Mouse (Mus musculus) macrophage (primary cell): Measurements from ENCODE around the gene Pacrg. TPM values are rescaled to one million over a fixed set of nuclear protein-coding genes. Genes with fewer than 3 reads are reported as not detected.

Source experiments
- H3K27ac ChIP-seq: fragments of 350-480 bp; formaldehyde crosslinking; 2 replicates; pipeline ENCODE4 v1.9.0; 2021
- H3K36me3 ChIP-seq: fragments of 350-480 bp; formaldehyde crosslinking; 2 replicates; pipeline ENCODE4 v1.9.0; 2021; ENCODE audit errors: inconsistent target
- H3K4me3 ChIP-seq: fragments of 350-480 bp; formaldehyde crosslinking; 2 replicates; pipeline ENCODE4 v1.9.0; 2021; ENCODE audit errors: inconsistent target
- H3K79me2 ChIP-seq: fragments of 350-480 bp; formaldehyde crosslinking; 2 replicates; pipeline ENCODE4 v1.9.0; 2021; ENCODE audit errors: inconsistent target
- WGBS: methylation state at CpG from one replicate; pipeline ENCODE4 v1.1.7; 2026; ENCODE audit warnings: inconsistent platforms; ENCODE audit not compliant: missing documents; 5-methylcytosine and 5-hydroxymethylcytosine counted together
- polyA plus RNA-seq: library from polyadenylated mRNA; stranded (reverse); fragments of 250-400 nt; gene quantifications from 3 replicates; pipeline ENCODE4 v1.2.4, GENCODE M21; 2018; ENCODE audit warnings: inconsistent platforms

The Pacrg gene
- polyA plus RNA-seq, 1 experiment from 2014 or later: 2.6 TPM

- H3K79me2 ChIP-seq: no peaks in the 10 kb centered on the region
- no peaks in the 10 kb centered on the region for H3K36me3 ChIP-seq
- 97% methylated on average over 3 of the region's 3 CpGs for WGBS
- no peak overlapping the region for H3K4me3 ChIP-seq
- no peak overlapping the region for H3K27ac ChIP-seq
Observed at GRCm38 (mm10) chr17:10567411-10567810, 272.7 kb downstream of the Pacrg start.

- 93% methylated on average over 5 of the region's 5 CpGs for WGBS
- Histone ChIP-seq H3K36me3 (no peaks in the 10 kb centered on the region), H3K27ac (no peak overlapping the region), H3K4me3 (no peak overlapping the region), H3K79me2 (no peaks in the 10 kb centered on the region)
Observed at GRCm38 (mm10) chr17:10564191-10564590, 275.9 kb downstream of the Pacrg start.

GRCm38 (mm10) chr17:10562871-10563270, 277.2 kb downstream of the Pacrg start:
- 98% methylated on average over 7 of the region's 7 CpGs for WGBS
- Histone ChIP-seq H3K27ac (no peak overlapping the region), H3K4me3 (no peak overlapping the region), H3K36me3 (no peaks in the 10 kb centered on the region), H3K79me2 (no peaks in the 10 kb centered on the region)

GRCm38 (mm10) chr17:10560053-10560452, 280.1 kb downstream of the Pacrg start:
- 93% methylated on average over 3 of the region's 3 CpGs for WGBS
- no peaks in the 10 kb centered on the region for H3K36me3 ChIP-seq
- no peaks in the 10 kb centered on the region for H3K79me2 ChIP-seq
- no peak overlapping the region for H3K27ac ChIP-seq
- no peak overlapping the region for H3K4me3 ChIP-seq

- H3K4me3 ChIP-seq: no peak overlapping the region
- 10% methylated on average over 8 of the region's 8 CpGs for WGBS
Observed at GRCm38 (mm10) chr17:10558671-10559070, 281.4 kb downstream of the Pacrg start.

GRCm38 (mm10) chr17:10552295-10553056, 287.6 kb downstream of the Pacrg start:
- Histone ChIP-seq H3K4me3 (no peak overlapping the region), H3K36me3 (no peaks in the 10 kb centered on the region), H3K79me2 (no peaks in the 10 kb centered on the region), H3K27ac (no peak overlapping the region)
- WGBS: 94% methylated on average over 16 of the region's 16 CpGs

More at GRCm38 (mm10) chr17:10558671-10559070, 281.4 kb downstream of the Pacrg start:
- Histone ChIP-seq H3K79me2 (no peaks in the 10 kb centered on the region), H3K36me3 (no peaks in the 10 kb centered on the region), H3K27ac (peak overlapping the region; percentile 25)

GRCm38 (mm10) chr17:10550781-10551520, 289.2 kb downstream of the Pacrg start:
- Histone ChIP-seq H3K4me3 (no peak overlapping the region), H3K79me2 (no peaks in the 10 kb centered on the region), H3K27ac (no peak overlapping the region), H3K36me3 (no peaks in the 10 kb centered on the region)
- WGBS: 88% methylated on average over 15 of the region's 15 CpGs

GRCm38 (mm10) chr17:10549825-10550224, 290.3 kb downstream of the Pacrg start:
- Histone ChIP-seq H3K79me2 (no peaks in the 10 kb centered on the region), H3K27ac (no peak overlapping the region), H3K36me3 (no peaks in the 10 kb centered on the region), H3K4me3 (no peak overlapping the region)
- WGBS: 80% methylated on average over 3 of the region's 3 CpGs

- Histone ChIP-seq H3K79me2 (no peaks in the 10 kb centered on the region), H3K36me3 (no peaks in the 10 kb centered on the region), H3K27ac (no peak overlapping the region), H3K4me3 (no peak overlapping the region)
- WGBS: 100% methylated on average over 4 of the region's 4 CpGs
Observed at GRCm38 (mm10) chr17:10548969-10549368, 291.1 kb downstream of the Pacrg start.

GRCm38 (mm10) chr17:10540772-10541171, 299.3 kb downstream of the Pacrg start:
- Histone ChIP-seq H3K27ac (no peak overlapping the region), H3K4me3 (no peak overlapping the region), H3K79me2 (no peaks in the 10 kb centered on the region), H3K36me3 (no peaks in the 10 kb centered on the region)
- 41% methylated on average over 2 of the region's 2 CpGs for WGBS

GRCm38 (mm10) chr17:10534206-10534605, 305.9 kb downstream of the Pacrg start:
- Histone ChIP-seq H3K4me3 (no peak overlapping the region), H3K79me2 (no peaks in the 10 kb centered on the region), H3K36me3 (no peaks in the 10 kb centered on the region), H3K27ac (peak overlapping the region; percentile 24)
- WGBS: 80% methylated on average over 8 of the region's 8 CpGs

- Histone ChIP-seq H3K4me3 (no peak overlapping the region), H3K27ac (peak overlapping the region; percentile 24), H3K79me2 (no peaks in the 10 kb centered on the region), H3K36me3 (no peaks in the 10 kb centered on the region)
- 24% methylated on average over 7 of the region's 7 CpGs for WGBS
Observed at GRCm38 (mm10) chr17:10533461-10533860, 306.6 kb downstream of the Pacrg start.

GRCm38 (mm10) chr17:10531024-10531423, 309.1 kb downstream of the Pacrg start:
- H3K36me3 ChIP-seq: no peaks in the 10 kb centered on the region
- no peaks in the 10 kb centered on the region for H3K79me2 ChIP-seq
- no peak overlapping the region for H3K27ac ChIP-seq
- WGBS: 68% methylated on average over 8 of the region's 8 CpGs
- no peak overlapping the region for H3K4me3 ChIP-seq

- WGBS: 77% methylated on average over 3 of the region's 3 CpGs
- Histone ChIP-seq H3K27ac (no peak overlapping the region), H3K36me3 (no peaks in the 10 kb centered on the region), H3K79me2 (no peaks in the 10 kb centered on the region), H3K4me3 (no peak overlapping the region)
Observed at GRCm38 (mm10) chr17:10529329-10529955, 310.7 kb downstream of the Pacrg start.

- Histone ChIP-seq H3K79me2 (no peaks in the 10 kb centered on the region), H3K27ac (no peak overlapping the region), H3K36me3 (no peaks in the 10 kb centered on the region), H3K4me3 (no peak overlapping the region)
- WGBS: 81% methylated on average over 7 of the region's 7 CpGs
Observed at GRCm38 (mm10) chr17:10521282-10521681, 318.8 kb downstream of the Pacrg start.
